Mouse (Mus musculus): ENCODE data around the gene Arhgap10. TPM values are rescaled to one million over a fixed set of nuclear protein-coding genes. Genes with fewer than 3 reads are reported as not detected.

The Arhgap10 gene
- polyA plus RNA-seq, 1 experiment, result 7.2 TPM

DNA sequence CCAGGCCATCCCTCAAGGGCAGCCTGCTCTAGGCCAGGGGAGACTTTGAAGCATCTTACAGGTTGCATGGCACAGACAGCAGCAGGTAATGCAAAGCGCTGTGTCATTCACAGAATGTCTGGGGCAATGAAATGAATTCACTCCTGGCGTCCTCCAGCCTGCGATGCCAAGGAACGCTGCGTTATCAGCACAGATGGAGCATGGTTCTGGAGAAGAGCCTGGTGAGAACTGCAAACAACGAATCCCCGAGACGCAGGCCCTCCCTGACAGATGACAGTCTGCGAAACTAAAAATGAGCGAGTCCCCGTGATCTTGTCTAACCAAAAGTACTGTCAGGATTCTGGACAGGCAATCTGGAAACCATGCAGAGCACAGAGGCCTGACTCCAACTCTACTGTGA, 153.3 kb downstream of the Arhgap10 start:
- H3K4me3 ChIP-seq (ENCODE audit: control insufficient read depth, low read depth, low read length), result no peak overlapping the region
- no peak overlapping the region for H3K27ac ChIP-seq (ENCODE audit: control insufficient read depth, insufficient read depth, low read depth, low read length)
- no peaks in the 10 kb centered on the region for H3K4me1 ChIP-seq (ENCODE audit: control insufficient read depth, insufficient read depth, low read length)
- H3K27me3 ChIP-seq (ENCODE audit: control insufficient read depth, insufficient read depth, low read length), result no peaks in the 10 kb centered on the region
- TF ChIP-seq POLR2A (IDR thresholded peaks at IDR 0.05; ENCODE audit: control insufficient read depth, low read depth, low read length) (no peak), CTCF (IDR thresholded peaks at IDR 0.05; ENCODE audit: control insufficient read depth, insufficient read depth, insufficient replicate concordance, low read depth, low read length) (no peak)
- no peaks in the 10 kb centered on the region for H3K36me3 ChIP-seq (ENCODE audit: control insufficient read depth, insufficient read depth, low read length)

- H3K27me3 ChIP-seq (ENCODE audit: control insufficient read depth, insufficient read depth, low read length), result no peaks in the 10 kb centered on the region
- H3K27ac ChIP-seq (ENCODE audit: control insufficient read depth, insufficient read depth, low read depth, low read length), result no peak overlapping the region
- H3K4me3 ChIP-seq (ENCODE audit: control insufficient read depth, low read depth, low read length), result no peak overlapping the region
- no peaks in the 10 kb centered on the region for H3K4me1 ChIP-seq (ENCODE audit: control insufficient read depth, insufficient read depth, low read length)
- TF ChIP-seq POLR2A (IDR thresholded peaks at IDR 0.05; ENCODE audit: control insufficient read depth, low read depth, low read length) (no peak), CTCF (IDR thresholded peaks at IDR 0.05; ENCODE audit: control insufficient read depth, insufficient read depth, insufficient replicate concordance, low read depth, low read length) (no peak)
- no peaks in the 10 kb centered on the region for H3K36me3 ChIP-seq (ENCODE audit: control insufficient read depth, insufficient read depth, low read length)
Measured at GRCm38 (mm10) chr8:77360853-77361252, 156.9 kb downstream of the Arhgap10 start.

- no peaks in the 10 kb centered on the region for H3K27me3 ChIP-seq (ENCODE audit: control insufficient read depth, insufficient read depth, low read length)
- TF ChIP-seq POLR2A (IDR thresholded peaks at IDR 0.05; ENCODE audit: control insufficient read depth, low read depth, low read length) (no peak), CTCF (IDR thresholded peaks at IDR 0.05; ENCODE audit: control insufficient read depth, insufficient read depth, insufficient replicate concordance, low read depth, low read length) (no peak)
- H3K4me3 ChIP-seq (ENCODE audit: control insufficient read depth, low read depth, low read length), result no peak overlapping the region
- H3K27ac ChIP-seq (ENCODE audit: control insufficient read depth, insufficient read depth, low read depth, low read length), result no peak overlapping the region
- no peaks in the 10 kb centered on the region for H3K4me1 ChIP-seq (ENCODE audit: control insufficient read depth, insufficient read depth, low read length)
- H3K36me3 ChIP-seq (ENCODE audit: control insufficient read depth, insufficient read depth, low read length), result no peaks in the 10 kb centered on the region
Measured at GRCm38 (mm10) chr8:77360423-77360822, 157.3 kb downstream of the Arhgap10 start.

- no peak for TF ChIP-seq POLR2A (IDR thresholded peaks at IDR 0.05; ENCODE audit: control insufficient read depth, low read depth, low read length)
- no peak for TF ChIP-seq CTCF (IDR thresholded peaks at IDR 0.05; ENCODE audit: control insufficient read depth, insufficient read depth, insufficient replicate concordance, low read depth, low read length)
- Histone ChIP-seq H3K4me3 (ENCODE audit: control insufficient read depth, low read depth, low read length) (no peak overlapping the region), H3K27me3 (ENCODE audit: control insufficient read depth, insufficient read depth, low read length) (no peaks in the 10 kb centered on the region), H3K4me1 (ENCODE audit: control insufficient read depth, insufficient read depth, low read length) (no peaks in the 10 kb centered on the region), H3K36me3 (ENCODE audit: control insufficient read depth, insufficient read depth, low read length) (no peaks in the 10 kb centered on the region), H3K27ac (ENCODE audit: control insufficient read depth, insufficient read depth, low read depth, low read length) (no peak overlapping the region)
Measured at GRCm38 (mm10) chr8:77357126-77357525, 160.6 kb downstream of the Arhgap10 start.

- H3K36me3 ChIP-seq (ENCODE audit: control insufficient read depth, insufficient read depth, low read length), result no peaks in the 10 kb centered on the region
- TF ChIP-seq POLR2A (IDR thresholded peaks at IDR 0.05; ENCODE audit: control insufficient read depth, low read depth, low read length) (no peak), CTCF (IDR thresholded peaks at IDR 0.05; ENCODE audit: control insufficient read depth, insufficient read depth, insufficient replicate concordance, low read depth, low read length) (no peak)
- no peaks in the 10 kb centered on the region for H3K27me3 ChIP-seq (ENCODE audit: control insufficient read depth, insufficient read depth, low read length)
- no peak overlapping the region for H3K4me3 ChIP-seq (ENCODE audit: control insufficient read depth, low read depth, low read length)
- H3K27ac ChIP-seq (ENCODE audit: control insufficient read depth, insufficient read depth, low read depth, low read length), result no peak overlapping the region
- H3K4me1 ChIP-seq (ENCODE audit: control insufficient read depth, insufficient read depth, low read length), result no peaks in the 10 kb centered on the region
Measured at GRCm38 (mm10) chr8:77355344-77355743, 162.4 kb downstream of the Arhgap10 start.

DNA sequence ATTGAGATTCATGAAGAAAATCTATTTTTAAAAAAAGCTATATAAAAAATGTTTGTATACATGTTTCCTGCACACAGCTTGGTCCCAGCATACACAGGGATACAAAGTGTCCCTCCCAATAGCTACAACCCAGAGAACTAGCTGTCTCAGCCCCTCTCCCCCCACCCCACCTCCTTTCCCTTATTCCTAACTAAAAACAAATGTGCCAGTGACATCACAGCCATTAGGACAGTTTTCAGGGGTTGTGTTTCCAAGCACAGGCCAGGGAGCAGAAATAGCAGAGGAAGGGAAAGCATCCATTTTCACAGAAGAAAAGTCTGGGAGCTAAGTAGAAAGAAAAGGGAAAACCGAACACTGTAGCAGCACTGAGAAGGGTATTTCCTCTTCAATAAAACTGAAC, 163.6 kb downstream of the Arhgap10 start:
- H3K27me3 ChIP-seq (ENCODE audit: control insufficient read depth, insufficient read depth, low read length), result no peaks in the 10 kb centered on the region
- no peaks in the 10 kb centered on the region for H3K4me1 ChIP-seq (ENCODE audit: control insufficient read depth, insufficient read depth, low read length)
- H3K36me3 ChIP-seq (ENCODE audit: control insufficient read depth, insufficient read depth, low read length), result no peaks in the 10 kb centered on the region
- TF ChIP-seq CTCF (IDR thresholded peaks at IDR 0.05; ENCODE audit: control insufficient read depth, insufficient read depth, insufficient replicate concordance, low read depth, low read length) (no peak), POLR2A (IDR thresholded peaks at IDR 0.05; ENCODE audit: control insufficient read depth, low read depth, low read length) (no peak)
- no peak overlapping the region for H3K4me3 ChIP-seq (ENCODE audit: control insufficient read depth, low read depth, low read length)
- H3K27ac ChIP-seq (ENCODE audit: control insufficient read depth, insufficient read depth, low read depth, low read length), result no peak overlapping the region

DNA sequence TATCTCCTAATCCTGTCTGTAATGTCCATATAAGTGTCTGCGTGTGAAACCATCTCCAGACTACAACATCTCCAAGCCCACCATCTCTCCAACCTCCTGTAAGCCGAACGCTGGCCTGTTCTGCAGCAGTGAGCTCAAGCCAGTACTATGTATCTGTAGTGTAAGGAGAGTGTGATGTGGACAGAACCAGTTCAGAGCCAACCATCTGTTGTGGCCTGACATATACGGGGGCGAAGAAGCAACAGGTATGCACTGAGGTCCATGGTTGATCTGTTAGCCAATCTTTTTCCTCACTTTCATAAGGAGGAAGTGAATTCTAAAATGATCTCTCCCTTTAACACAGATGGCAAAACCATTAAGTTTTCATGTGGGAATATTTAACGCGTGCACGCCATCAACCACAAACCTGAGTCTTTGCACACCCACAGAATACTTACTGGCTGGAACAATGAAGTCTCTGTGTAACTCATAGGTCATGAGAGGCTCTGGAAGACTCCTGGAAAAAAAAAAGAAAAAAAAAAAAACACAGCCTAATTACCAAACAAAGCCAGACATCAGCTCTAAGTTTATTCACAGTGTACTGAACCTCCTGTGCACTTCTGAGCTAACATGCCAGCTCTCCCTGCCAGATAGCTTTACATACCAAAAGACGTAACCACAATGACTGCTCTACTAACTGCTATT, 166.4 kb downstream of the Arhgap10 start:
- Histone ChIP-seq H3K27me3 (ENCODE audit: control insufficient read depth, insufficient read depth, low read length) (no peaks in the 10 kb centered on the region), H3K4me1 (ENCODE audit: control insufficient read depth, insufficient read depth, low read length) (no peaks in the 10 kb centered on the region), H3K36me3 (ENCODE audit: control insufficient read depth, insufficient read depth, low read length) (no peaks in the 10 kb centered on the region), H3K27ac (ENCODE audit: control insufficient read depth, insufficient read depth, low read depth, low read length) (no peak overlapping the region), H3K4me3 (ENCODE audit: control insufficient read depth, low read depth, low read length) (no peak overlapping the region)
- no peak for TF ChIP-seq CTCF (IDR thresholded peaks at IDR 0.05; ENCODE audit: control insufficient read depth, insufficient read depth, insufficient replicate concordance, low read depth, low read length)
- no peak for TF ChIP-seq POLR2A (IDR thresholded peaks at IDR 0.05; ENCODE audit: control insufficient read depth, low read depth, low read length)
